13 mouse cellular contexts compared by ENCODE assay signal in the genomic region with DNA sequence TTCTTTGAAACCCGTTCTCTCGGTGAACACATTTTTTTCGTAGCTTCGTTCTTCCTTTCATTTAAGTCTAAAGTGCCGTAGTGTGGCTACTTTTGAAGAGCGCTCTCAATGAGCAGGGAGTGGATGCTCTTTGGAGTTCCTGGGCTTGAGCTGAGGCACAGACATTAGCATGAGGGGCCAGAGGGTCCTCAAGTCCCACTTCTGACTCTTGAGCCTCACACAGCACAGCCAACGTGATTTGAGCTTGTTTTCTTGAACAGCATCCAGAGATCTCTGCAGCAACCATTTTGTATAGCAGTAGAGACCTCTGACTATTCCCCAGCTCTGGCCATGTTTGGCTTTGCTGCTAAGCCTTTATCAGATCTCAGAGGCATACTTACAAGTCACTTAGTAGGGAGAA.
DNase-seq lines count a peak whose midpoint lies in the region; ATAC-seq lines count a peak whose summit lies in the region.
"Had no signal": no experiment of that assay in that cellular context is flagged by ENCODE, and none has a peak within 500 bp of the region (broad histone marks: within the 10 kb centered on the region; RNA-seq: fewer than 3 reads in every experiment).

No protein-coding gene starts in this region.

- no peaks in the 10 kb centered on the region for H3K9me3 ChIP-seq in heart, embryonic 15.5 days (replicated peaks)
- no peaks in the 10 kb centered on the region for H3K9me3 ChIP-seq in embryonic facial prominence, embryonic 13.5 days
- no peaks in the 10 kb centered on the region for H3K9me3 ChIP-seq in limb, embryonic 13.5 days
- no peaks in the 10 kb centered on the region for H3K9me3 ChIP-seq in midbrain, embryonic 12.5 days
- H3K9me3 ChIP-seq: limb, embryonic 15.5 days had no signal

- WGBS in heart, embryonic 15.5 days: 60% methylated on average over 7 of the region's 7 CpGs
- 65% methylated on average over 7 of the region's 7 CpGs for WGBS in embryonic facial prominence, embryonic 13.5 days
- 49% methylated on average over 7 of the region's 7 CpGs for WGBS in limb, embryonic 13.5 days
- 70% methylated on average over 7 of the region's 7 CpGs for WGBS in midbrain, embryonic 12.5 days

- no peaks in the 10 kb centered on the region for H3K36me3 ChIP-seq in heart, embryonic 15.5 days
- no peaks in the 10 kb centered on the region for H3K36me3 ChIP-seq in embryonic facial prominence, embryonic 13.5 days
- no peaks in the 10 kb centered on the region for H3K36me3 ChIP-seq in limb, embryonic 13.5 days
- no peaks in the 10 kb centered on the region for H3K36me3 ChIP-seq in midbrain, embryonic 12.5 days
- H3K36me3 ChIP-seq: limb, embryonic 15.5 days had no signal

- no peak overlapping the region for H3K4me3 ChIP-seq in heart, embryonic 15.5 days
- no peak overlapping the region for H3K4me3 ChIP-seq in embryonic facial prominence, embryonic 13.5 days
- H3K4me3 ChIP-seq in limb, embryonic 13.5 days: no peak overlapping the region
- H3K4me3 ChIP-seq in midbrain, embryonic 12.5 days: no peak overlapping the region
- H3K4me3 ChIP-seq: left cerebral cortex, adult 2 months; limb, embryonic 15.5 days had no signal

- no peaks in the 10 kb centered on the region for H3K27me3 ChIP-seq in heart, embryonic 15.5 days
- no peaks in the 10 kb centered on the region for H3K27me3 ChIP-seq in embryonic facial prominence, embryonic 13.5 days
- H3K27me3 ChIP-seq in limb, embryonic 13.5 days: no peaks in the 10 kb centered on the region
- no peaks in the 10 kb centered on the region for H3K27me3 ChIP-seq in midbrain, embryonic 12.5 days
- H3K27me3 ChIP-seq: limb, embryonic 15.5 days had no signal

- DNase-seq in heart, adult 11 months: no peak
- DNase-seq in urinary bladder, postnatal 25 days (ENCODE audit: low spot score): no peak
- no peak for DNase-seq in urinary bladder, postnatal 4 days (ENCODE audit: low spot score in 2 of 2)
- DNase-seq: adrenal gland, postnatal 10 days; forebrain, postnatal 0 days; thymus, adult 2 months had no signal

- H3K27ac ChIP-seq in heart, embryonic 15.5 days: peak overlapping the region; percentile 65
- peak overlapping the region; percentile 75; the same call in 1 of the 2 replicates for H3K27ac ChIP-seq in embryonic facial prominence, embryonic 13.5 days
- peak overlapping the region; percentile 75 for H3K27ac ChIP-seq in limb, embryonic 13.5 days
- H3K27ac ChIP-seq in midbrain, embryonic 12.5 days (replicated peaks): peak overlapping the region; percentile 82
- H3K27ac ChIP-seq: left cerebral cortex, adult 2 months; limb, embryonic 15.5 days had no signal

- no peak for ATAC-seq in heart, embryonic 15.5 days (replicated peaks; ENCODE audit: insufficient number of reproducible peaks, insufficient read depth, low FRiP score, low read depth)
- no peak for ATAC-seq in embryonic facial prominence, embryonic 13.5 days (ENCODE audit: insufficient number of reproducible peaks, insufficient read depth, low FRiP score, low TSS enrichment, low read depth)
- no peak for ATAC-seq in limb, embryonic 13.5 days (ENCODE audit: low FRiP score, low read depth)
- no peak for ATAC-seq in midbrain, embryonic 12.5 days (ENCODE audit: low FRiP score, low read depth)
- ATAC-seq: CD4-positive, CD25-positive, alpha-beta regulatory T cell, adult 4 months had no signal

- H3K4me1 ChIP-seq in heart, embryonic 15.5 days (replicated peaks): peaks cover 16% of the 10 kb centered on the region
- H3K4me1 ChIP-seq in embryonic facial prominence, embryonic 13.5 days: peaks cover 22% of the 10 kb centered on the region
- peaks cover 26% of the 10 kb centered on the region for H3K4me1 ChIP-seq in limb, embryonic 13.5 days
- peaks cover 25% of the 10 kb centered on the region for H3K4me1 ChIP-seq in midbrain, embryonic 12.5 days

- H3K4me2 ChIP-seq in heart, embryonic 15.5 days: no peak overlapping the region
- H3K4me2 ChIP-seq in embryonic facial prominence, embryonic 13.5 days: no peak overlapping the region
- H3K4me2 ChIP-seq in limb, embryonic 13.5 days (replicated peaks): no peak overlapping the region
- H3K4me2 ChIP-seq in midbrain, embryonic 12.5 days (replicated peaks): no peak overlapping the region

- H3K9ac ChIP-seq in heart, embryonic 15.5 days: no peak overlapping the region
- no peak overlapping the region for H3K9ac ChIP-seq in embryonic facial prominence, embryonic 13.5 days
- no peak overlapping the region for H3K9ac ChIP-seq in limb, embryonic 13.5 days
- no peak overlapping the region for H3K9ac ChIP-seq in midbrain, embryonic 12.5 days (replicated peaks)
- H3K9ac ChIP-seq: limb, embryonic 15.5 days had no signal
